Mouse (Mus musculus) lung, postnatal 0 days (tissue): Measurements from ENCODE around the gene Gm6793.

Source experiments
- CTCF ChIP-seq: IDR thresholded peaks from 2 replicates; pipeline ENCODE4 v1.5.1; 2016; ENCODE audit warnings: antibody characterized with exemption, mild to moderate bottlenecking
- EP300 ChIP-seq: IDR thresholded peaks from 2 replicates; pipeline ENCODE4 v1.6.1; 2016; ENCODE audit warnings: antibody characterized with exemption, mild to moderate bottlenecking, control low read depth

GRCm38 (mm10) chr8:111964351-111964750 is 50.5 kb downstream of the Gm6793 start:
- TF ChIP-seq CTCF, result no peak
- TF ChIP-seq EP300, result no peak
